ENCODE assay signal across 7 mouse cellular contexts in the genomic region with DNA sequence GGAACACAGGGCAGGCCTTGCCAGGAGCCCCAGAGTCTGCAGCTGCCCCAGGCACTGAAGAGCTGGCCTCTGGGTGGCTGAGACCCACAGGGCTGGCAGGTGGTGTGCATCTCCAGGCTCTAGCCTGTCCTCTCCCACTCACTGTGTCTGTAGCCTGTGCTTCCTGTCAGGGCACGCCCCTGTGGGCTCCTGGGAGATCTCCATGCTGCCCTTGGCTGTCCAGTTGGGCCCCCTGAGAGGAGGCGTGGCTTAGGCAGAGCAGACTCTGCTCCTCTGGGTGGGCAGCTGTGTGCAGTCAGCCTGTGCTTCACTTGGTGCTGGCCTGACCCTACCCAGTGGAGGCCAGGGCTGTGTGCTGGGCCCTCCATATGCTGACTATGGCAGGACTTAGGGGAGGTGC. TPM values are rescaled to one million over a fixed set of nuclear protein-coding genes. Genes with fewer than 3 reads are reported as not detected.
DNase-seq lines count a peak whose midpoint lies in the region; ATAC-seq lines count a peak whose summit lies in the region.

No protein-coding gene starts in this region.

- H3K27me3 ChIP-seq in midbrain, embryonic 10.5 days (ENCODE audit: low read depth, poor library complexity, severe bottlenecking), result no peaks in the 10 kb centered on the region
- H3K27me3 ChIP-seq in midbrain, embryonic 15.5 days (replicated peaks), result no peaks in the 10 kb centered on the region
- no peaks in the 10 kb centered on the region for H3K27me3 ChIP-seq in heart, embryonic 10.5 days (ENCODE audit: insufficient read depth, poor library complexity, severe bottlenecking)

- no peak for ATAC-seq in midbrain, embryonic 15.5 days (replicated peaks)

- WGBS in midbrain, embryonic 10.5 days, result 68% methylated on average over 2 of the region's 2 CpGs
- WGBS in midbrain, embryonic 15.5 days, result 83% methylated on average over 2 of the region's 2 CpGs
- 23% methylated on average over 2 of the region's 2 CpGs for WGBS in heart, embryonic 10.5 days

- H3K4me2 ChIP-seq in midbrain, embryonic 15.5 days, result no peak overlapping the region

- H3K4me3 ChIP-seq in midbrain, embryonic 10.5 days, result 0 out of 2 replicates have a peak overlapping the region, but pooled peaks have one; percentile 3
- no peak overlapping the region for H3K4me3 ChIP-seq in midbrain, embryonic 15.5 days
- H3K4me3 ChIP-seq in heart, embryonic 10.5 days, result no peak overlapping the region

- peaks cover 48% of the 10 kb centered on the region for H3K36me3 ChIP-seq in midbrain, embryonic 10.5 days
- no peaks in the 10 kb centered on the region for H3K36me3 ChIP-seq in midbrain, embryonic 15.5 days (replicated peaks)
- H3K36me3 ChIP-seq in heart, embryonic 10.5 days, result peaks cover 23% of the 10 kb centered on the region

- no peak for DNase-seq in midbrain, embryonic 10.5 days (ENCODE audit: low spot score)
- peak; percentile 92 for DNase-seq in heart, embryonic 10.5 days (ENCODE audit: low spot score)
- peak; percentile 51 to 54 for DNase-seq in kidney, postnatal 36 days
- DNase-seq in testis, postnatal 14 days (ENCODE audit: low spot score), result peak; percentile 71
- no peak for DNase-seq in layer of hippocampus, postnatal 36 days
- DNase-seq in urinary bladder, postnatal 36 days (ENCODE audit: low spot score in 2 of 2), result no peak

- no peak overlapping the region; the same call in 1 of the 2 replicates for H3K9ac ChIP-seq in midbrain, embryonic 15.5 days

- H3K4me1 ChIP-seq in midbrain, embryonic 10.5 days, result peaks cover 54% of the 10 kb centered on the region
- peaks cover 33% of the 10 kb centered on the region for H3K4me1 ChIP-seq in midbrain, embryonic 15.5 days
- H3K4me1 ChIP-seq in heart, embryonic 10.5 days, result peaks cover 81% of the 10 kb centered on the region

- peak overlapping the region; percentile 25; the same call in 1 of the 2 replicates for H3K27ac ChIP-seq in midbrain, embryonic 10.5 days (replicated peaks)
- H3K27ac ChIP-seq in midbrain, embryonic 15.5 days, result no peak overlapping the region
- H3K27ac ChIP-seq in heart, embryonic 10.5 days, result peak overlapping the region; percentile 53; the same call in 1 of the 2 replicates

- no peaks in the 10 kb centered on the region for H3K9me3 ChIP-seq in midbrain, embryonic 10.5 days (replicated peaks)
- no peaks in the 10 kb centered on the region for H3K9me3 ChIP-seq in midbrain, embryonic 15.5 days
- no peaks in the 10 kb centered on the region for H3K9me3 ChIP-seq in heart, embryonic 10.5 days

RNA-seq across cellular contexts. Expression of a gene that starts 5.0 kb away (rescaled TPM):
- polyA plus RNA-seq in midbrain, embryonic 10.5 days (2016; fragmentation: Nextera tagmentation; extraction: Ambion mirVana), result 131 and 151 TPM in 2 replicates
- 107 and 123 TPM in 2 replicates for polyA plus RNA-seq in midbrain, embryonic 15.5 days (2015; fragmentation: Nextera tagmentation; extraction: Ambion mirVana)
- 110 and 150 TPM in 2 replicates for polyA plus RNA-seq in heart, embryonic 10.5 days (2016; fragmentation: Nextera tagmentation; extraction: Ambion mirVana)
- 100 to 1,000 TPM; 216 to 241 TPM for total RNA-seq in layer of hippocampus, postnatal 36 days (2021)

RNA-seq across cellular contexts. Expression of a gene that starts 21.9 kb away (rescaled TPM):
- 5.6 and 6.4 TPM in 2 replicates for polyA plus RNA-seq in midbrain, embryonic 10.5 days (2016; fragmentation: Nextera tagmentation; extraction: Ambion mirVana)
- polyA plus RNA-seq in midbrain, embryonic 15.5 days (2015; fragmentation: Nextera tagmentation; extraction: Ambion mirVana), result 4.6 and 5.0 TPM in 2 replicates
- polyA plus RNA-seq in heart, embryonic 10.5 days (2016; fragmentation: Nextera tagmentation; extraction: Ambion mirVana), result 3.1 and 3.5 TPM in 2 replicates
- total RNA-seq in layer of hippocampus, postnatal 36 days (2021), result 1 to 10 TPM; 2.6 to 3.1 TPM

RNA-seq across cellular contexts. Expression of a gene that starts 25.0 kb away (rescaled TPM):
- polyA plus RNA-seq in midbrain, embryonic 10.5 days (2016; fragmentation: Nextera tagmentation; extraction: Ambion mirVana), result 10.6 and 10.8 TPM in 2 replicates
- polyA plus RNA-seq in midbrain, embryonic 15.5 days (2015; fragmentation: Nextera tagmentation; extraction: Ambion mirVana), result 6.0 and 6.9 TPM in 2 replicates
- 5.8 and 9.3 TPM in 2 replicates for polyA plus RNA-seq in heart, embryonic 10.5 days (2016; fragmentation: Nextera tagmentation; extraction: Ambion mirVana)
- 1 to 10 TPM; 3.8 to 4.5 TPM for total RNA-seq in layer of hippocampus, postnatal 36 days (2021)

RNA-seq across cellular contexts. Expression of a gene that starts 25.0 kb away (rescaled TPM):
- polyA plus RNA-seq in midbrain, embryonic 10.5 days (2016; fragmentation: Nextera tagmentation; extraction: Ambion mirVana), result 91.0 and 94.1 TPM in 2 replicates
- polyA plus RNA-seq in midbrain, embryonic 15.5 days (2015; fragmentation: Nextera tagmentation; extraction: Ambion mirVana), result 65.0 and 66.2 TPM in 2 replicates
- 97.4 and 97.9 TPM in 2 replicates for polyA plus RNA-seq in heart, embryonic 10.5 days (2016; fragmentation: Nextera tagmentation; extraction: Ambion mirVana)
- total RNA-seq in layer of hippocampus, postnatal 36 days (2021), result 10 to 100 TPM; 41.8 to 44.9 TPM

RNA-seq across cellular contexts. Expression of a gene that starts 29.2 kb away (rescaled TPM):
- 70.3 and 75.2 TPM in 2 replicates for polyA plus RNA-seq in midbrain, embryonic 10.5 days (2016; fragmentation: Nextera tagmentation; extraction: Ambion mirVana)
- 85.9 and 90.4 TPM in 2 replicates for polyA plus RNA-seq in midbrain, embryonic 15.5 days (2015; fragmentation: Nextera tagmentation; extraction: Ambion mirVana)
- polyA plus RNA-seq in heart, embryonic 10.5 days (2016; fragmentation: Nextera tagmentation; extraction: Ambion mirVana), result 59.0 and 69.9 TPM in 2 replicates
- 100 to 1,000 TPM; 102 to 106 TPM for total RNA-seq in layer of hippocampus, postnatal 36 days (2021)

Comparison
In these comparisons a context has a peak if more than half of its experiments do, and no peak if none do; other contexts are left out.
1. DNase-seq: peak in heart, embryonic 10.5 days (single experiment), kidney, postnatal 36 days (2 of 2) and testis, postnatal 14 days (single experiment); none in midbrain, embryonic 10.5 days (single experiment), layer of hippocampus, postnatal 36 days (0 of 2) and urinary bladder, postnatal 36 days (0 of 2).